Mouse (Mus musculus): ENCODE data around the gene Pbld1. TPM values are rescaled to one million over a fixed set of nuclear protein-coding genes. Genes with fewer than 3 reads are reported as not detected.

The Pbld1 gene
- polyA plus RNA-seq, 1 experiment from 2014 or later = 1.1 TPM

GRCm38 (mm10) chr10:63113027-63113604, 53.2 kb downstream of the Pbld1 start:
- 55% methylated on average over 5 of the region's 5 CpGs for WGBS
- ATAC-seq (ENCODE audit: low FRiP score) = no peak
- Histone ChIP-seq H3K4me2 (no peak overlapping the region), H3K9ac (no peak overlapping the region), H3K27me3 (no peaks in the 10 kb centered on the region), H3K4me3 (replicated peaks) (no peak overlapping the region), H3K4me1 (no peaks in the 10 kb centered on the region), H3K27ac (no peak overlapping the region), H3K9me3 (no peaks in the 10 kb centered on the region), H3K36me3 (replicated peaks) (no peaks in the 10 kb centered on the region)

DNA sequence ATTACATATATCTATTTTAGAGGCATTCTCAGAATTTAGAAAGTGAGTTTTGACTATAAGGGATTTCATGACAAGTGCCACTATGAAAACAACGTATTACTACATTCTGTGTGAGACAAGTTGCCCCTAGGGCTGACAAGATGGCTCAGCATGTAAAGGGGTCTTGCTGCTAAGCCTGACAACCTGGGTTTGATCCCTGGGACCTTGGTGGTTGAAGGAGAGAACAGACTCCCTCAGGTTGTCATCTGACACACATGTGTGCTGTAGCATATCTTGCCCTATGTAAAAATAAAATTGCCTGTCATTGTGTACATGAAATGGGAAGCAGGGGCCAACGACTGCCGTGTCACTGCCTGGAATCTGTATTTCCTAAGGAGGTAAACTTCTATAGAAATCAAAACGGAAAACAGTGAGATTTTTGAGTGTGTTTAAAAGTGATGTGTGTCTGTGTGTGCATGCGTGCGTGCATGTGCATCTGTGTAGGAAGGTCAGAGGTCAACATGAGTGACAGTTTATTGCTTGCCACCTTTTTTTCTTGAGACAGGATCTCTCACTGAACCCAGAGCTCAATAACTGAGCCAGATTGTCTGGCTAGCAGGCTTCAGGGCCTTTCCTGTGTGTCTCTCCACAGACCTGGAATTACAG, 53.9 kb downstream of the Pbld1 start:
- ATAC-seq (ENCODE audit: low FRiP score) = no peak
- 88% methylated on average over 6 of the region's 6 CpGs for WGBS

DNA sequence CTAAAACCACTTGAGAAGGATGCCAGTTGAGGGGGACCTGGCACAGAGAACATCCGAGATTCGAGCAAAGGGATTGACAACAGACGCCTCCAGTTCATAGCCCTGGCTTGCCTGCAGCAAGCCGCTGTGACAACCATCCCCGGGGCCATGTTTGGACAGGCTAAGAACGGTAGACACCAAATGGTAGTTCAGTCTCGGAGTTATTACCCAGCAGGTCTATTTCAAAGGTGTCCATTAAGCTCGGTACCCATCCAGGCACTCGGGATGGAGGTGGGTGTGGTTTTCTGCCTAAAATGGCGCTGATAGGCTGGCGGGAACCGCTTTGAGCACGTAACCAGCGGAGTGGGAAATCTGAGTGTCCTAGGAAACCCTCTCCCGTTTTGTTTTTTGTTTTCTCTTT, 55.9 kb downstream of the Pbld1 start:
- Histone ChIP-seq H3K27ac (no peak overlapping the region), H3K36me3 (replicated peaks) (no peaks in the 10 kb centered on the region), H3K27me3 (no peaks in the 10 kb centered on the region), H3K9me3 (no peaks in the 10 kb centered on the region), H3K4me1 (no peaks in the 10 kb centered on the region), H3K4me2 (no peak overlapping the region), H3K4me3 (replicated peaks) (no peak overlapping the region), H3K9ac (no peak overlapping the region)
- 84% methylated on average over 15 of the region's 15 CpGs for WGBS
- ATAC-seq (ENCODE audit: low FRiP score) = no peak

More for the DNA sequence above, 53.9 kb downstream of the Pbld1 start:
- Histone ChIP-seq H3K4me3 (replicated peaks) (no peak overlapping the region), H3K27ac (no peak overlapping the region), H3K36me3 (replicated peaks) (no peaks in the 10 kb centered on the region), H3K9me3 (no peaks in the 10 kb centered on the region), H3K4me1 (no peaks in the 10 kb centered on the region), H3K27me3 (no peaks in the 10 kb centered on the region), H3K9ac (no peak overlapping the region), H3K4me2 (no peak overlapping the region)

DNA sequence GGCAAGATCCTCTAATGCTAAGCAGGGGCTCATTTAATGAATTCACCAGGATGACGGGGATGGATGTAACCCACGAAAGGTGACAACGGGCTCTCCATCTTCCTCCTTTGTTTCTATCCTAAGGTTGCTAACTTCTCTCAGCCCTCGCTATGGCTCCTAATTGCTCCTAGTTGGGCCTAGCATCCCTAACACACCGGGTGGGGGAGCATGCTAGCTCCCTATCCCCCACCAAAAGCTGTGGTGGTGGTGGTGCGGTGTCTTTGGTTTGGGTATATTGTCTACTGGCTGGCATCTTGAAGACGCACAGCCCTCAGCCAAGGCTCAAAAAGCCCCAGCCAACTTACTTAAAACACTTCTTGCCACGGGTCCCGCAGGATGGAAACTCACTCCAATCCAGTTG, 56.4 kb downstream of the Pbld1 start:
- Histone ChIP-seq H3K36me3 (replicated peaks) (no peaks in the 10 kb centered on the region), H3K4me1 (no peaks in the 10 kb centered on the region), H3K9me3 (no peaks in the 10 kb centered on the region), H3K27ac (no peak overlapping the region), H3K27me3 (no peaks in the 10 kb centered on the region), H3K4me2 (no peak overlapping the region), H3K9ac (no peak overlapping the region), H3K4me3 (replicated peaks) (no peak overlapping the region)
- WGBS = 91% methylated on average over 9 of the region's 9 CpGs
- ATAC-seq (ENCODE audit: low FRiP score) = no peak

DNA sequence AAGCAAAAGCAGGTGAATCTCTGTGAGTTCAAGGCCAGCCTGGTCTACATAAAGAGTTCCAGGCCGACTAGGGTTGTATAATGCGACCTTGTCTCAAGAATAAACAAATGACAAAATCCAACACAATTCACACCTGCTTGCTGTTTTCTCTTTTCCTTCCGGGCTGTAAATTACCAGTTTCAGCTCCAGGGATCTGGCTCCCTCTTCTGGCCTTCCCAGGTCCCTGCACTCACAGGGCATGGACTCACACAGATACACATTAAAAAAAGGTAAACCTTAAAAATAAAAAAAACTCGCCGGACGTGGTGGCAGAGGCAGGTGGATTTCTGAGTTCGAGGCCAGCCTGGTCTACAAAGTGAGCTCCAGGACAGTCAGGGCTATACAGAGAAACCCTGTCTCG, 57.6 kb downstream of the Pbld1 start:
- no peak overlapping the region for H3K27ac ChIP-seq
- no peak overlapping the region for H3K4me2 ChIP-seq
- no peak overlapping the region for H3K9ac ChIP-seq
- no peaks in the 10 kb centered on the region for H3K27me3 ChIP-seq
- no peak for ATAC-seq (ENCODE audit: low FRiP score)
- 90% methylated on average over 8 of the region's 8 CpGs for WGBS
- H3K36me3 ChIP-seq (replicated peaks) = no peaks in the 10 kb centered on the region
- no peaks in the 10 kb centered on the region for H3K9me3 ChIP-seq
- H3K4me1 ChIP-seq = no peaks in the 10 kb centered on the region
- H3K4me3 ChIP-seq (replicated peaks) = no peak overlapping the region

- Histone ChIP-seq H3K27ac (no peak overlapping the region), H3K4me2 (no peak overlapping the region), H3K36me3 (replicated peaks) (no peaks in the 10 kb centered on the region), H3K9ac (no peak overlapping the region), H3K9me3 (no peaks in the 10 kb centered on the region), H3K4me3 (replicated peaks) (no peak overlapping the region), H3K27me3 (no peaks in the 10 kb centered on the region), H3K4me1 (no peaks in the 10 kb centered on the region)
- WGBS = 79% methylated on average over 14 of the region's 14 CpGs
- no peak for ATAC-seq (ENCODE audit: low FRiP score)
Observed at GRCm38 (mm10) chr10:63119916-63120315, 60.0 kb downstream of the Pbld1 start.

DNA sequence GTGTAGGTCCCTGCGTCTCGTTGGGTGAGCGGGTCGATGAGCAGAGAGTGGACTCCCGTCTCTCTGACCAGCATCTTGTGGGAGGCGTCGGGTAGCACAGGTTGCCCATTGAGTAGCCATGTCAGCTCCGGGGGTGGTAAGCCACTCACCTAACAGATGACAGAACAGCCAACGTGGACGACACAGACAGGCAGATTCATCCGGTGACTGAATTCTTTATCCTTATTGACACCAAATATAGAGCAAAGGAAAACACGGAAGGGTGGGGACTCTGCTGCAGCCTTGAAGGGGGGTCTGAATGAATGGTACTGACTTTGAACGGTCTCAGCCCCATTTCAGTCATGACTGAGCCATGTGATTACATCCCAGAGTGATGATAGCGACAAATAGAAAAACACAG, 62.0 kb downstream of the Pbld1 start:
- H3K27ac ChIP-seq = no peak overlapping the region
- no peaks in the 10 kb centered on the region for H3K27me3 ChIP-seq
- ATAC-seq (ENCODE audit: low FRiP score) = no peak
- H3K4me1 ChIP-seq = no peaks in the 10 kb centered on the region
- H3K4me2 ChIP-seq = no peak overlapping the region
- H3K4me3 ChIP-seq (replicated peaks) = no peak overlapping the region
- WGBS = 86% methylated on average over 14 of the region's 14 CpGs
- no peaks in the 10 kb centered on the region for H3K36me3 ChIP-seq (replicated peaks)
- no peaks in the 10 kb centered on the region for H3K9me3 ChIP-seq
- H3K9ac ChIP-seq = no peak overlapping the region

DNA sequence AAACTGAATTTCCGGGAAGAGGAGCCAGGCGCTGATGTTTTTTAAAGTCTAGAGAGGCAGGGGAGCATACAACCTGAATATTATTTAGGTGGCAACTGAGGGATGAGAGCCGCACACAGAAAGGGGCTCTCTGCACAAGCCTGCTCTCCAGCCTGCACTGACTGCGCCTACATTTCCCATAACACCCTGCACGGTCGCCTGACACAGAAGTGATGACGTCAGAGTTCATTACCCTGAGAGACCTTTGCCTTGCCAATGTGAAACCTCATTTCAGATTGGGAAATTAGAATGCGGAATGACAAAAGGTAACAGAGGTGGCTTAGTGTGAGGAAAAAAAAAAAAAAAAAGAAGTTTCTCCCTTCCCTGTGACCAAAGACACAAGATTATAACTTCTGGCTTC, 62.6 kb downstream of the Pbld1 start:
- Histone ChIP-seq H3K4me2 (no peak overlapping the region), H3K9me3 (no peaks in the 10 kb centered on the region), H3K27me3 (no peaks in the 10 kb centered on the region), H3K27ac (no peak overlapping the region), H3K4me1 (no peaks in the 10 kb centered on the region), H3K9ac (no peak overlapping the region), H3K36me3 (replicated peaks) (no peaks in the 10 kb centered on the region), H3K4me3 (replicated peaks) (no peak overlapping the region)
- 33% methylated on average over 8 of the region's 8 CpGs for WGBS
- ATAC-seq (ENCODE audit: low FRiP score) = peak; percentile 80

- H3K36me3 ChIP-seq (replicated peaks) = no peaks in the 10 kb centered on the region
- no peak overlapping the region for H3K4me2 ChIP-seq
- H3K27me3 ChIP-seq = no peaks in the 10 kb centered on the region
- 90% methylated on average over 8 of the region's 8 CpGs for WGBS
- H3K4me3 ChIP-seq (replicated peaks) = no peak overlapping the region
- no peaks in the 10 kb centered on the region for H3K4me1 ChIP-seq
- no peak for ATAC-seq (ENCODE audit: low FRiP score)
- no peak overlapping the region for H3K27ac ChIP-seq
- H3K9ac ChIP-seq = no peak overlapping the region
- no peaks in the 10 kb centered on the region for H3K9me3 ChIP-seq
Observed at GRCm38 (mm10) chr10:63123141-63123540, 63.2 kb downstream of the Pbld1 start.

DNA sequence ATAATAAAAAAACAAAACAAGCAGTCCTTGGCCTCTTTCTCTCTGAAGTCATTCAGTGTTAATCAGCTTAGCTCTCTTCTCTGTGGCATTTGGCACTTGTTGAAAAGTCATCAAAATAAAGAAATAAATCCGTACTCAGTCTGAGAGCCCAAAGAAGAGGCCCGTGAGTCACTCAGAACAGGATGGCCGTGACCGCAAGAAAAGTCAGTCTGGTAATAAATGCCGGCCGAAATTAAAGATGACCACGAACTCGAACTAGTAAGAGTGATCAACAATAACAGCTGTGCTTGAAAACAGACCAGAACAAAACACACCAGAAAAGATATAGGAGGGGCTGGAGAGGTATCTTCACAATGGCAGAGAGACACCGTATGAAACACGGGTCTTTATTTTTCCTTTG, 64.1 kb downstream of the Pbld1 start:
- H3K27me3 ChIP-seq = no peaks in the 10 kb centered on the region
- H3K4me3 ChIP-seq (replicated peaks) = no peak overlapping the region
- no peak overlapping the region for H3K4me2 ChIP-seq
- 93% methylated on average over 10 of the region's 10 CpGs for WGBS
- no peaks in the 10 kb centered on the region for H3K4me1 ChIP-seq
- H3K9ac ChIP-seq = no peak overlapping the region
- no peak for ATAC-seq (ENCODE audit: low FRiP score)
- H3K27ac ChIP-seq = no peak overlapping the region
- H3K36me3 ChIP-seq (replicated peaks) = no peaks in the 10 kb centered on the region
- no peaks in the 10 kb centered on the region for H3K9me3 ChIP-seq

DNA sequence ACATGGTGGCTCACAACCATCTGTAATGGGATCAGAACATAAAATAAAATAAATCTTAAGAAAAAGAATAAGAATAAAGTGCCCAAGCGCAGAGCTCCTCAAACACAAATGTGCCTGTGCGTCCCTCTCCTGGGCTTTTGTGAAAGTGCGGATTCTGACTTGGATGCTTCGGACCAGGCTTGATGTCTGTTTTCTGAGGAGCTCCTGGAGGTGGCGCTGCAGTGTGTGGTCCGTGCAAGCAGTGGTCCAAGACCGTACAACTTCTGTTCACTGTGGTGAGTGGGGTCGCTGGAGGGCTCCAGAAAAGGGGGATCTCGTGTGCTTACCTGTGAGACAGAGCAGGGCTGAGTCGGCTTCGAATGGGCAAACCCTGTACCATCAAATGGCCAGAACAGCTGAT, 65.4 kb downstream of the Pbld1 start:
- Histone ChIP-seq H3K4me1 (no peaks in the 10 kb centered on the region), H3K4me2 (no peak overlapping the region), H3K27ac (no peak overlapping the region), H3K9ac (no peak overlapping the region), H3K36me3 (replicated peaks) (no peaks in the 10 kb centered on the region), H3K27me3 (no peaks in the 10 kb centered on the region), H3K9me3 (no peaks in the 10 kb centered on the region), H3K4me3 (replicated peaks) (no peak overlapping the region)
- no peak for ATAC-seq (ENCODE audit: low FRiP score)
- 34% methylated on average over 11 of the region's 11 CpGs for WGBS

DNA sequence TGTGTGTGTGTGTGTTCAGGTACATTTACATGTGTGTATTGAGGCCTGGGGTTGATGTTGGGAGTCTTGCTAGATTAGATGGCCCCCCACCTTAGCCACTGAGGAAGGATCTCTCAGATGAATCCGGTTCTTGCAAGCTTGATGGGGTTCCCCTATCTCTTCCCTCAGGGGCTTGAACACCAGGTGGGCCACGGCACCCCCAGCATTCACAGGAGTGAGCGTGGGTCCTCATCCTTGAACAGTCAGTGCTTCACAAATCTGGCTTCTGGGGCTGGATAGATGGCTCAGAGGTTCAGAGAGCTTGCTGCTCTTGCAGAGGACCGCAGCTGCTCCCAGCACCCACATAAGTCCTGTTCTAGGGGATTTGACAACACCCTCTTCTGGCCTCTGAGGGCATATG, 66.2 kb downstream of the Pbld1 start:
- WGBS = 87% methylated on average over 4 of the region's 4 CpGs
- H3K9me3 ChIP-seq = no peaks in the 10 kb centered on the region
- H3K27me3 ChIP-seq = no peaks in the 10 kb centered on the region
- no peak for ATAC-seq (ENCODE audit: low FRiP score)
- no peaks in the 10 kb centered on the region for H3K4me1 ChIP-seq
- no peak overlapping the region for H3K9ac ChIP-seq
- no peak overlapping the region for H3K27ac ChIP-seq
- H3K4me2 ChIP-seq = no peak overlapping the region
- no peaks in the 10 kb centered on the region for H3K36me3 ChIP-seq (replicated peaks)
- no peak overlapping the region for H3K4me3 ChIP-seq (replicated peaks)

DNA sequence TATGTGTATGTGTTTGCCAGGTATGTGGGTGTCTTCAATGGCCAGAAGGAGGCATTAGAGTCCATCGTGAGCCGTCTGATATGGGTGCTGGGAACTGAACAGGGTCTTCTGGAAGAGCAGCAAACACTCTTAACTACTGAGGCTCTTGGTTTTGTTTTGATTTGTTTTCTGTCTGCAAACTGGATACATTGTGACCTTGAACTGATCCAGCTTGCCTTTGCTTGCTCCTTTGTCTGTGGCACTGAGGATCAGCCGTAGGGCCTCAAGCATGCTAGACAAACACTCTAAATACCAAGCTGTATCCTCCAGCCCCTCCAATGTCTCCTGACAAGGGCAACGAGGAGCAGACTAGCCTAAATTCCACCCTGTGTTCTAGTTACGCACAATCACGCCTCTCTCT, 67.2 kb downstream of the Pbld1 start:
- Histone ChIP-seq H3K27me3 (no peaks in the 10 kb centered on the region), H3K27ac (no peak overlapping the region), H3K4me3 (replicated peaks) (no peak overlapping the region), H3K9me3 (no peaks in the 10 kb centered on the region), H3K4me1 (no peaks in the 10 kb centered on the region), H3K36me3 (replicated peaks) (no peaks in the 10 kb centered on the region), H3K9ac (no peak overlapping the region), H3K4me2 (no peak overlapping the region)
- ATAC-seq (ENCODE audit: low FRiP score) = no peak
- WGBS = 87% methylated on average over 6 of the region's 6 CpGs
